Mouse (Mus musculus) lung, postnatal 0 days (tissue): Measurements from ENCODE around the gene Kcnq2.

Source experiments
- CTCF ChIP-seq: IDR thresholded peaks from 2 replicates; pipeline ENCODE4 v1.5.1; 2016; ENCODE audit warnings: antibody characterized with exemption, mild to moderate bottlenecking
- EP300 ChIP-seq: IDR thresholded peaks from 2 replicates; pipeline ENCODE4 v1.6.1; 2016; ENCODE audit warnings: antibody characterized with exemption, mild to moderate bottlenecking, control low read depth

GRCm38 (mm10) chr2:181058193-181058592, 76.9 kb downstream of the Kcnq2 start:
- no peak for TF ChIP-seq CTCF
- no peak for TF ChIP-seq EP300
